Comparison of ENCODE assay signal across 7 mouse cellular contexts in genomic region chr17:69396147-69397033, GRCm38 (mm10). TPM values are rescaled to one million over a fixed set of nuclear protein-coding genes. Genes with fewer than 3 reads are reported as not detected.
DNase-seq lines count a peak whose midpoint lies in the region; ATAC-seq and TF ChIP-seq lines count a peak whose summit lies in the region.

No protein-coding gene starts in this region.

- H3K4me2 ChIP-seq in forebrain, postnatal 0 days (ENCODE audit: low read depth), result no peak overlapping the region
- H3K4me2 ChIP-seq in intestine, postnatal 0 days (replicated peaks; ENCODE audit: low read depth), result peak overlapping the region; percentile 41; the same call in 1 of the 2 replicates

- no peak for TF ChIP-seq POLR2A in ES-Bruce4 (IDR thresholded peaks at IDR 0.05; ENCODE audit: insufficient read depth, low read length)

- H3K9ac ChIP-seq in ES-Bruce4 (ENCODE audit: low read depth, poor library complexity, severe bottlenecking), result no peak overlapping the region
- no peak overlapping the region for H3K9ac ChIP-seq in forebrain, postnatal 0 days
- no peak overlapping the region for H3K9ac ChIP-seq in intestine, postnatal 0 days (ENCODE audit: low read depth, low read length)

- no peaks in the 10 kb centered on the region for H3K27me3 ChIP-seq in ES-Bruce4 (ENCODE audit: control insufficient read depth, insufficient read depth, low read length, poor library complexity, severe bottlenecking)
- no peaks in the 10 kb centered on the region for H3K27me3 ChIP-seq in forebrain, postnatal 0 days (ENCODE audit: insufficient read depth, low read length)
- no peaks in the 10 kb centered on the region for H3K27me3 ChIP-seq in intestine, postnatal 0 days (replicated peaks; ENCODE audit: control insufficient read depth, insufficient read depth, low read length)
- no peaks in the 10 kb centered on the region for H3K27me3 ChIP-seq in hindbrain, embryonic 10.5 days (ENCODE audit: insufficient read depth, poor library complexity, severe bottlenecking)

- no peak overlapping the region for H3K4me3 ChIP-seq in ES-Bruce4 (ENCODE audit: low read depth, low read length)
- no peak overlapping the region for H3K4me3 ChIP-seq in forebrain, postnatal 0 days (ENCODE audit: low read depth, low read length)
- no peak overlapping the region for H3K4me3 ChIP-seq in intestine, postnatal 0 days (ENCODE audit: low read depth, low read length)
- H3K4me3 ChIP-seq in hindbrain, embryonic 10.5 days, result no peak overlapping the region

- WGBS in forebrain, postnatal 0 days, result 22% methylated on average over 16 of the region's 16 CpGs
- 29% methylated on average over 15 of the region's 16 CpGs for WGBS in intestine, postnatal 0 days
- WGBS in hindbrain, embryonic 10.5 days, result 33% methylated on average over 15 of the region's 16 CpGs

- no peaks in the 10 kb centered on the region for H3K4me1 ChIP-seq in ES-Bruce4 (ENCODE audit: control insufficient read depth, insufficient read depth, low read length)
- no peaks in the 10 kb centered on the region for H3K4me1 ChIP-seq in forebrain, postnatal 0 days (ENCODE audit: insufficient read depth)
- H3K4me1 ChIP-seq in intestine, postnatal 0 days (replicated peaks; ENCODE audit: control insufficient read depth, insufficient read depth, low read length), result no peaks in the 10 kb centered on the region
- H3K4me1 ChIP-seq in hindbrain, embryonic 10.5 days (replicated peaks), result 0 out of 2 replicates have a peak, but pooled peaks cover 3% of the 10 kb centered on the region

- no peak overlapping the region for H3K27ac ChIP-seq in ES-Bruce4 (ENCODE audit: insufficient read depth, low read length)
- no peak overlapping the region for H3K27ac ChIP-seq in forebrain, postnatal 0 days (ENCODE audit: low read depth, low read length)
- H3K27ac ChIP-seq in intestine, postnatal 0 days (ENCODE audit: low read depth, low read length), result no peak overlapping the region
- no peak overlapping the region for H3K27ac ChIP-seq in hindbrain, embryonic 10.5 days

- peak; percentile 24 for TF ChIP-seq CTCF in ES-Bruce4 (IDR thresholded peaks at IDR 0.05; ENCODE audit: low read depth, low read length)
- TF ChIP-seq CTCF in forebrain, postnatal 0 days (IDR thresholded peaks at IDR 0.05; ENCODE audit: low read depth), result peak; percentile 33
- TF ChIP-seq CTCF in intestine, postnatal 0 days (IDR thresholded peaks at IDR 0.05; ENCODE audit: low read depth), result peak; percentile 53

- no peaks in the 10 kb centered on the region for H3K9me3 ChIP-seq in ES-Bruce4 (replicated peaks; ENCODE audit: control insufficient read depth, insufficient read depth, low read length, poor library complexity, severe bottlenecking)
- H3K9me3 ChIP-seq in forebrain, postnatal 0 days (ENCODE audit: low read length), result no peaks in the 10 kb centered on the region
- no peaks in the 10 kb centered on the region for H3K9me3 ChIP-seq in intestine, postnatal 0 days (ENCODE audit: control insufficient read depth)
- no peaks in the 10 kb centered on the region for H3K9me3 ChIP-seq in hindbrain, embryonic 10.5 days

- ATAC-seq in forebrain, postnatal 0 days, result no peak
- ATAC-seq in intestine, postnatal 0 days, result no peak

- no peak for TF ChIP-seq EP300 in ES-Bruce4 (IDR thresholded peaks at IDR 0.05; ENCODE audit: insufficient read depth, low read depth, low read length)

- H3K36me3 ChIP-seq in ES-Bruce4 (ENCODE audit: control insufficient read depth, insufficient read depth, low read length, poor library complexity, severe bottlenecking), result no peaks in the 10 kb centered on the region
- H3K36me3 ChIP-seq in forebrain, postnatal 0 days (ENCODE audit: insufficient read depth), result no peaks in the 10 kb centered on the region
- no peaks in the 10 kb centered on the region for H3K36me3 ChIP-seq in intestine, postnatal 0 days (ENCODE audit: control insufficient read depth, insufficient read depth)
- peaks cover 4% of the 10 kb centered on the region for H3K36me3 ChIP-seq in hindbrain, embryonic 10.5 days

- DNase-seq in CD4-positive, CD25-positive, alpha-beta regulatory T cell, adult 2 months (ENCODE audit: low read depth, low spot score), result peak; percentile 57
- DNase-seq in forebrain, postnatal 0 days, result no peak
- peak; percentile 60 for DNase-seq in lung, postnatal 14 days
- DNase-seq in thymus, postnatal 14 days, result peak; percentile 58
- no peak for DNase-seq in hindbrain, embryonic 10.5 days (ENCODE audit: low spot score)

RNA-seq across cellular contexts. Expression of gene Zbtb14, which starts 13.5 kb away (rescaled TPM):
- polyA plus RNA-seq in ES-Bruce4 (2011; ENCODE audit: insufficient read depth, insufficient read length, low read depth, missing spikeins), result 16.9 and 17.5 TPM in 2 replicates
- total RNA-seq in forebrain, postnatal 0 days (2014; rRNA removed), result 28.2 and 37.1 TPM in 2 replicates
- polyA plus RNA-seq in forebrain, postnatal 0 days (2015; fragmentation: Nextera tagmentation; extraction: Ambion mirVana), result 16.5 and 23.2 TPM in 2 replicates
- 6.3 and 6.8 TPM in 2 replicates for polyA plus RNA-seq in intestine, postnatal 0 days (2015; fragmentation: Nextera tagmentation; extraction: Ambion mirVana)
- 25.9 and 28.9 TPM in 2 replicates for polyA plus RNA-seq in hindbrain, embryonic 10.5 days (2016; fragmentation: Nextera tagmentation; extraction: Ambion mirVana)

RNA-seq across cellular contexts. Expression of gene Akain1, which starts 42.7 kb away (rescaled TPM):
- not detected in 2 replicates for polyA plus RNA-seq in ES-Bruce4 (2011; ENCODE audit: insufficient read depth, insufficient read length, low read depth, missing spikeins)
- total RNA-seq in forebrain, postnatal 0 days (2014; rRNA removed), result 0.10 and 0.92 TPM in 2 replicates
- 0.64 and 0.65 TPM in 2 replicates for polyA plus RNA-seq in forebrain, postnatal 0 days (2015; fragmentation: Nextera tagmentation; extraction: Ambion mirVana)
- not detected in 2 replicates for polyA plus RNA-seq in intestine, postnatal 0 days (2015; fragmentation: Nextera tagmentation; extraction: Ambion mirVana)
- 0.08 TPM in 1 of 2 replicates, not detected in the other for polyA plus RNA-seq in hindbrain, embryonic 10.5 days (2016; fragmentation: Nextera tagmentation; extraction: Ambion mirVana)

Comparison
In these comparisons a context has a peak if more than half of its experiments do, and no peak if none do; other contexts are left out.
1. DNase-seq: peak in CD4-positive, CD25-positive, alpha-beta regulatory T cell, adult 2 months (single experiment), lung, postnatal 14 days (single experiment) and thymus, postnatal 14 days (single experiment); none in forebrain, postnatal 0 days (single experiment) and hindbrain, embryonic 10.5 days (single experiment).
2. Peak in every context shown above with its lines, with median percentiles within 50 percentile points of each other: CTCF ChIP-seq.